ENCODE assay signal across 18 mouse cellular contexts in genomic region chr17:12288871-12289270, GRCm38 (mm10).
"Had no signal": no experiment of that assay in that cellular context is flagged by ENCODE, and none has a peak within 500 bp of the region (broad histone marks: within the 10 kb centered on the region; RNA-seq: fewer than 3 reads in every experiment).

No protein-coding gene starts in this region.

- H3K27me3 ChIP-seq: midbrain, embryonic 12.5 days; neural tube, embryonic 13.5 days; neural tube, embryonic 15.5 days had no signal

- H3K9me3 ChIP-seq: midbrain, embryonic 12.5 days; neural tube, embryonic 13.5 days; neural tube, embryonic 15.5 days had no signal

- H3K36me3 ChIP-seq: midbrain, embryonic 12.5 days; neural tube, embryonic 15.5 days had no signal

- DNase-seq: lung, adult 18-20 months; lung, embryonic 14.5 days; lung, postnatal 10 days; lung, postnatal 4 days; retina, postnatal 1 day; right cerebral cortex, adult 18-20 months; right cerebral cortex, postnatal 25 days; right cerebral cortex, postnatal 4 days; spleen, adult 18-20 months; thymus, adult 18-20 months; thymus, postnatal 14 days; thymus, postnatal 36 days had no signal

- H3K4me3 ChIP-seq: midbrain, embryonic 10.5 days; midbrain, embryonic 12.5 days; myocyte; neural tube, embryonic 13.5 days; neural tube, embryonic 15.5 days had no signal

- H3K27ac ChIP-seq: midbrain, embryonic 10.5 days; midbrain, embryonic 12.5 days; neural tube, embryonic 13.5 days; neural tube, embryonic 15.5 days had no signal

- H3K4me2 ChIP-seq: lung, embryonic 14.5 days; midbrain, embryonic 12.5 days; neural tube, embryonic 13.5 days; neural tube, embryonic 15.5 days had no signal

- H3K9ac ChIP-seq: lung, embryonic 14.5 days; midbrain, embryonic 12.5 days; neural tube, embryonic 13.5 days; neural tube, embryonic 15.5 days had no signal

- ATAC-seq: midbrain, embryonic 16.5 days had no signal
